Mouse (Mus musculus) heart, adult 10 weeks (tissue): ENCODE measurements around the gene Vps26c. TPM values are rescaled to one million over a fixed set of nuclear protein-coding genes. Genes with fewer than 3 reads are reported as not detected.

ENCODE experiments used
- polyA plus RNA-seq: library from polyadenylated mRNA; stranded (reverse); fragments of 350-450 nt; fragmentation: Illumina TruSeq; extraction: RNeasy Lipid Tissue Mini Kit (QIAGEN cat#74804); gene quantifications from one replicate; pipeline ENCODE4 v1.2.3, GENCODE M21; 2014; ENCODE audit warnings: low read depth, low replicate concordance

Vps26c gene
- polyA plus RNA-seq, result 32.4 TPM

GRCm38 (mm10) chr16:94526344-94527151 lies at the start of gene Vps26c:
TSS of gene Vps26c (minus strand) at chr16:94526830.

GRCm38 (mm10) chr16:94569229-94570176 lies 42.9 kb upstream of the Vps26c start, which contains the start of gene Dyrk1a:
TSS of gene Dyrk1a (plus strand) at chr16:94570010.

Other genes with a start within 250 kb of the Vps26c start
- 5.6 TPM for gene Hlcs, start 213.3 kb downstream of the Vps26c start, polyA plus RNA-seq
- gene Ripply3, start 198.4 kb downstream of the Vps26c start, polyA plus RNA-seq, result 4.0 TPM
- 56.6 TPM for gene Ttc3, start 156.2 kb downstream of the Vps26c start, polyA plus RNA-seq
- gene Pigp, start 155.0 kb downstream of the Vps26c start, polyA plus RNA-seq, result 177 TPM
- gene Dyrk1a, start 43.2 kb upstream of the Vps26c start, polyA plus RNA-seq, result 33.7 TPM